Mouse (Mus musculus) NIH3T3 (cell line): ENCODE measurements around the gene Acot7.

ENCODE experiments used
- DNase-seq: peaks from one replicate; pipeline ENCODE4 v3.0.0-alpha.2; 2012; ENCODE audit warnings: low read depth

Acot7 gene

GRCm38 (mm10) chr4:152273621-152274236 lies 95.8 kb downstream of the Acot7 start, which contains the start of gene Gpr153:
Gene Gpr153, plus strand, starts transcription at chr4:152274232.
- DNase-seq, result peak; percentile 78

DNA sequence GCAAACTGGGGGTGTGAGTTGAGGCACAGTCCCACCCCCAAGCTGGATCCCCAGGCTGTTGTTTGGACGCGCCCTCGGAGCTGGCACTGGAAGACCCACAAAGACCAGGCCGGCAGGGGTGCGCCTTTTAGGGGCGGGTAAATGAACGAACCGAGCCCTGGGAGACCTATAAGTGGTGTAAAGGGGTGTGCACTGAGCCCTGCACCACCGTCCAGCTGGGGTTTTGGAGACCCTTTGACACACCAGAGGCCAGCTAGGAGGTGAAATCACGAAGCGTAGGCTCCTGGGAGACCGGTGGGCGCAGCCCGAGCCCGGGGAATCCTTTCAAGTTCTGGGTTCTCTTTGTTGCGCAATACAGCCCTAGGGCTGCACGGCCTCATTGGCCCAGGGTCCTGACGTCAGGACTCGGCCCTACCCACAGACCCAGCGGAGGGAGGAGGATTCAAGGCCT lies 96.8 kb downstream of the Acot7 start:
- DNase-seq, result peak; percentile 88

DNA sequence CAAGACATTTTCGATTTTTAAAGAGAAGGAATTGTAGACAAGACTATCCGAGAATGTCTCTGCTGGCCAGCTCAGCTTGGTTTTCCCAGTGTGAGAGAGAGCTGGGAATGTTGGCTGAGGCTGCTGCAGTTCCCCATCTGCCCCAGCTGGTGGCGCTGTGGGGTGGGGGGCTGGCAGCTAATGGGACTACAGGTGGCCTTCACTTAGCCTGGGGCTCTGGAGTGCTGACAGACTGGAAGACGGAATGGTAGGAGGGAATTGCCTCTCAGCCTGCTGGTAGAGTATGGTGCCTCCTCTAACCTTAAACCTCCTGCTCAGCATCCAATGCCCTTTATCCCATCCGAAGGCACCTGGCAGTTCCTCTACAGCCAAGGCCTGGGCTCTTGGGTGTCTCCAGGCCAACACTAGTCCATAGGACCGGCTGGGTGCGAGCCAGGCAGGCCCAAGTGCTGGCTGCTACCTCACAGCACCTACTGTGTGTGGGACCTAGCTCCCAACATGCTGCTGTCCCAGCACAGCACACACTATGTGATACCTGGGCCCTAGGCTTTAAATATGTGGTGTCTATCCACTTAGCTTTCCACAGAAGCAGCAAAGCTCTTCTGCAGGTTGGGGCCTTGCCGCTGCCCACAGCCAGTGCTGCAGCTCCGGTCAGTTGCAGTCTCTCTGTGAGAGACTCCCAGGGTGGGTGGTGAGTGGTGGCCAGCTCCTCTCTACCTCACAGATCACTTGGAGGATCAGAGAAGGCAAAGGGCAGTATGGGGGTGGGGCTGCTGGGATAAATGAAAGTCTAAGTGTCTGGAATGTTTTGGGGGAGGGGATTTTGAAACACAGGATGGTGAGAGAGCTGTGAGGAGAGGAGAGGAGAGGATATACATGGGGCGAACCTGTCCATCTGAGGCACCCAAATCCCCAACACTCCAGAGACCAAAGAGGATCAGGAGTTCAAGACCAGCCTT lies 98.7 kb downstream of the Acot7 start:
- DNase-seq, result peak; percentile 43

DNA sequence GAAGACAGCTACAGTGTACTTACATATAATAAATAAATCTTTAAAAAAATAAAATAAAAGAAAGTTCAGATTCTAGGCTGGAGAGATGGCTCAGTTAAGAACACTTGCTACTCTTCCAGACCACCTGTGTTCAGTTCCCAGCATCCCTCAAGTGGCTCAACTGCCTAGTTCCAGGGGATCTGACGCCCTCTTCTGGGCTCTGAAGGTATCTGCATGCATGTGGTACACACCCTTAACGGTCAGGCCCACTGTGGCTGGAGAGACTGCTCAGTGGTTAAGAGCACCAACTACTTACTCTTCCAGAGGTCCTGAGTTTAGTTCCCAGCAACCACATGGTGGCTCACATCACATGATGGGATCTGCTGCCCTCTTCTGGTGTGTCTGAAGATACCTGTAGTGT lies 100.0 kb downstream of the Acot7 start:
- DNase-seq, result no peak

- no peak for DNase-seq
Measured at GRCm38 (mm10) chr4:152278986-152279385, 101.1 kb downstream of the Acot7 start.

- DNase-seq, result no peak
Measured at GRCm38 (mm10) chr4:152281601-152282000, 103.7 kb downstream of the Acot7 start.

DNA sequence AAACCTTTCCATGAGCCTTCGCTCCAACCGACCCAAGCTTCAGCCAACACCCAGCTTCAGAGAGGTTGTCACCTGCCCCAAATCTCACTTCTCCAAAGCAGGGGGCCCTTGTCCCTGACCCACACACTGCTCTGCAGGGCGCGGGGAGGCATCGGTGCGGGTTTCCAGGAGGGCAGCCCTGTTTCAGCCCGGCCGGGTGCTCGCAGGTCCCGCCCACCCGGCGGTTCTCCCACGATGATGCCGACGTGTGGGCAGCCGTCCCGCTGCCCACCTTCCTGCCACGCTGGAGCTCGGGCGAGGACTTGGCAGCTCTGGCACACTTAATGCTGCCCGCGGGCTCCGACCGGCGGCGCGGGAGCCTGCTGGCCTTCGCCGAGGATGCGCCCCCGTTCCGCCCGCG lies 104.8 kb downstream of the Acot7 start:
- no peak for DNase-seq

- no peak for DNase-seq
Measured at GRCm38 (mm10) chr4:152283186-152283950, 105.4 kb downstream of the Acot7 start.

- peak; percentile 79 for DNase-seq
Measured at GRCm38 (mm10) chr4:152285505-152285904, 107.6 kb downstream of the Acot7 start.

GRCm38 (mm10) chr4:152286183-152286582 lies 108.2 kb downstream of the Acot7 start:
- DNase-seq, result no peak

- DNase-seq, result peak; percentile 62
Measured at GRCm38 (mm10) chr4:152286887-152287286, 109.0 kb downstream of the Acot7 start.

DNA sequence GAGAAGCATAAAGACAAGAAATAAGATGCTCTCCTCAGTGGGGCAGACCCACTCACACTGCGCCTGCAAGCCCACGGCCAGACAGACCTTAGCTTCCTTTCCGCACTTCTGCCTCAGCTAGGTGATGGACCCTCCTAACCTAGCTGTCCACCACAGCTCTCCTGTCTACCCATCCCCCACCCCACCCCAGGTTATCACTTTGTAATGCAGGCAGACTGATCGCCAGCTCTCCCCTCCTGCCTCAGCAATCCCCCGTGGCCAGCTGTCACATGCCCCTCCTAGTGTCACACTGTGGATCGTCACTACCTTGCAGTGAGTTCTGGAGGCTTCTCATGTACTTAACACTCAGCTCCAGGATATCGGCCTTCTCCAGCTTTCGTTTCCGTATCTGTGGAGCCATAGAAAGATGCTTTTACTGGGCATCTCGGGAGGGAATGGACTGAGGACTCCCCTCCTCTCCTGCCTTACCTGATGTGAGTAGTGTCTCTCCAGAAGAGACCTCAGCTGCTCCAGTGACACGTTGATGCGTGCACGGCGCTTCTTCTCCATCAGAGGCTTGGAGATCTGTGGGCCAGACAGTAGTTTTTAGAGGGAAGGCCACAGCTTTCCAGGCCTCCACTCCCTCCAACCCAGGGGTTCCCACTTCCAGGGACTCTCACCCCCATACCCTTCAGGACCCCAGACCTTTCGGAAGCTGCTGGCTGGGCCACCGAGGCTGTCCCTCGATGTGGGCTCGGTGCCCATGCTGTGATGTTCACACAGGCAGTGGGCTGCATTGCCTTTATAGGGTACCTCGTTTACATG lies 109.6 kb downstream of the Acot7 start:
- no peak for DNase-seq

- no peak for DNase-seq
Measured at GRCm38 (mm10) chr4:152288398-152288945, 110.5 kb downstream of the Acot7 start.

- no peak for DNase-seq
Measured at GRCm38 (mm10) chr4:152290385-152290784, 112.5 kb downstream of the Acot7 start.

DNA sequence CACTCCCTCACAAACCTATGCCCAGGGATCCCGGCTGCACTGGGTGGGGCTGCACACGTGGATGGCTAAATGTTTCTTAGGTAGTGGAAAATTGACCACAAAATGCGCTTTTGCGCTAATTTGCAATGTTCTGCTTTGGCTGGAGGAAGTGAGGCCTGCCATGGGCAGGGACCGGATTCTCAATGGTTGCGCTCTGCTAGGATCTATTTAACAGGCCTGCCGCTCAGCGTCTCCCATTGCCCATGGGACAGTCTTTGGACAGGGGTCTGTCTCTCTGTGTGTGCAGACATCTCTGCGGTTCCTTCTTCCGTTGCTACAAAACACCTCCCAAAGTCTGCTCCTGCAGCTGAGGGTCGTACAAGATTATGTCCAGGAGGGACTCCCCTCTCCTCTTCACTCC lies 113.1 kb downstream of the Acot7 start:
- DNase-seq, result no peak

GRCm38 (mm10) chr4:152291562-152291961 lies 113.6 kb downstream of the Acot7 start, which contains the start of gene Hes3:
Gene Hes3, minus strand, starts transcription at chr4:152291662.
- no peak for DNase-seq

DNA sequence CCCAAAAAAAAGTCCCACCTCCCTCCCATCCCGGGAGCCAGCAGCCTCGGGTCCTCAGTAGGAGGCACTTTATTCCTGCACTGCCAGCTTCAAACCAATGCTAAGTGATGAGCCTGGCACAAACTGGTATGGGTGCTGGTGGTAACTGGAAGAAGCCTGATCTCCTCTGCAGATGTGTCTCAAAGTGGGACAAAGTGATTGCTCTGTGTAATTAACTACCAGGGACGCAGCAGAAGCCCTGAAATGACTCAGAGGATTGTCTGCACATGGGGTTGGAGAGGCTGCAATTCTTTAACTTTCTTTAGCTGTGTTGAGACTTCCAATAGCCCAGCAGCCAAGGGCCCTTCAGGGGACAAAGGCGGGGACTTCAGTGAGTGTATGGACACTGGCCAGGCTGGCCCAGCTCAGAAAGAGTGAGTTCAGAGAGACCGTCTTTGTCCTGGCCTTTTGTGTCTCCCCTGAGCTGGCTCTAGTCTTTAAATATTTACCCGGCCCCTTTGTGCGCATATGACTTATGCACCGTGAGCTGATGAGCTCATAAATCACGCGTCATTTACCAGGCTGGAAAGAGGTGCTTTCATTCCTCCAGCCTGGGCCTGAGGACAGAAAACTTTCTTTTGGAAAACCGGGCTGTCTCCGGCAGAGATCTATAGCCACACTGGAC lies 114.3 kb downstream of the Acot7 start:
- DNase-seq, result peak; percentile 61

- peak; percentile 47 for DNase-seq
Measured at GRCm38 (mm10) chr4:152294188-152294929, 116.4 kb downstream of the Acot7 start.

DNA sequence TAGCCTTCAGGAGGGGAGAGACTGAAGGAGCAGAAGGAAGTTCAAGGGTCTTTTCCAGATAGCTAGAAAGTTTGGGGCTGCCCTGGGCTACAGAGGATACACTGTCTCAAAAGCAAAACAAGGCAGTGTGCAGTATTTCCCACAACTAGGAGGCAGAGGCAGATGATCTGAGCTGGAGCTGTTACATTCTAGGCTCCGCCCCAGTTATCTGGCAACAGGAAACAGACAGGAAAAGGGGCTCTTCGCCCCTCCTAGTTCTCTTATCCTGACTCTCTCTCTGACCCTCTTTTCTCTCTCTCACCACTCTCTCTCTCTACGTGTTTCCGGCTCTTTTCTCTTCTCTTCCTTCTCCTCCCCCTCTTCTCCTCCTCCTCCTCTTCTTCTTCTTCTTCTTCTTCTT lies 118.0 kb downstream of the Acot7 start:
- peak; percentile 52 for DNase-seq

GRCm38 (mm10) chr4:152296371-152296770 lies 118.4 kb downstream of the Acot7 start:
- no peak for DNase-seq
